Mouse (Mus musculus) kidney, postnatal 0 days (tissue): ENCODE results near the gene Arsk. TPM values are rescaled to one million over a fixed set of nuclear protein-coding genes. Genes with fewer than 3 reads are reported as not detected.

Source experiments
- ATAC-seq: fragments of 200-750 bp; cut with Nextera tagmentation; replicated peaks from 2 replicates; pipeline ENCODE4 v1.8.0; 2017; ENCODE audit warnings: low read depth, moderate number of reproducible peaks, moderate TSS enrichment, moderate library complexity; ENCODE audit not compliant: low FRiP score
- DNase-seq: peaks from one replicate; pipeline ENCODE4 v3.0.0-alpha.2; 2016; ENCODE audit warnings: low spot score
- H3K27ac ChIP-seq: fragments of 300-500 bp; sonication (generic); 2 replicates; pipeline ENCODE4 v1.5.1; 2014; ENCODE audit warnings: mild to moderate bottlenecking
- H3K27me3 ChIP-seq: fragments of 300-500 bp; sonication (generic); 2 replicates; pipeline ENCODE4 v1.6.1; 2014; ENCODE audit warnings: low read length, mixed read lengths; ENCODE audit not compliant: insufficient read depth
- H3K36me3 ChIP-seq: fragments of 300-500 bp; sonication (generic); 2 replicates; pipeline ENCODE4 v1.6.1; 2014; ENCODE audit warnings: low read length, mixed read lengths; ENCODE audit not compliant: insufficient read depth
- H3K4me1 ChIP-seq: fragments of 300-500 bp; sonication (generic); replicated peaks from 2 replicates; pipeline ENCODE4 v1.6.1; 2014; ENCODE audit warnings: antibody characterized with exemption, low read length, mixed read lengths; ENCODE audit not compliant: insufficient read depth
- H3K4me2 ChIP-seq: fragments of 300-500 bp; sonication (generic); 2 replicates; pipeline ENCODE4 v1.6.1; 2014; ENCODE audit warnings: mild to moderate bottlenecking, low read length, moderate library complexity, mixed read lengths
- H3K4me3 ChIP-seq: fragments of 300-500 bp; sonication (generic); replicated peaks from 2 replicates; pipeline ENCODE4 v1.5.1; 2014; ENCODE audit warnings: low read depth, low read length
- H3K9ac ChIP-seq: fragments of 300-500 bp; sonication (generic); 2 replicates; pipeline ENCODE4 v1.6.1; 2014; ENCODE audit warnings: low read depth, low read length
- H3K9me3 ChIP-seq: fragments of 300-500 bp; sonication (generic); replicated peaks from 2 replicates; pipeline ENCODE4 v1.6.1; 2016; ENCODE audit warnings: low read length, inconsistent platforms, mixed read lengths
- CTCF ChIP-seq: IDR thresholded peaks from 2 replicates; pipeline ENCODE4 v1.5.1; 2016; ENCODE audit warnings: antibody characterized with exemption, low read depth, mild to moderate bottlenecking, moderate library complexity
- WGBS: fragments of 180-500 bp; shearing (Covaris S2); extraction: QIAGEN DNeasy Blood & Tissue Kit; methylation state at CpG from one replicate; pipeline ENCODE4 v1.1.7; 2014; 5-methylcytosine and 5-hydroxymethylcytosine counted together
- polyA plus RNA-seq: library from polyadenylated mRNA; unstranded; fragments of >200 nt; fragmentation: Nextera tagmentation; extraction: Ambion mirVana; gene quantifications from 2 replicates; pipeline ENCODE4 v1.2.1, GENCODE M21; 2015

Gene Arsk
- polyA plus RNA-seq: 11.6 and 12.1 TPM in 2 replicates

- ATAC-seq (peak; percentile 95), DNase-seq (peak; percentile 99)
- no peaks in the 10 kb centered on the region for H3K27me3 ChIP-seq
- H3K27ac ChIP-seq: peak within 1 kb of the TSS; percentile 86
- TF ChIP-seq CTCF: no peak
- under 1% methylated on average over 34 of the region's 34 CpGs for WGBS
- H3K9me3 ChIP-seq: no peaks in the 10 kb centered on the region
- peaks cover 3% of the 10 kb centered on the region; the same call in 1 of the 2 replicates for H3K36me3 ChIP-seq
- H3K4me3 ChIP-seq: peak within 1 kb of the TSS; percentile 50
- H3K4me1 ChIP-seq: no peaks in the 10 kb centered on the region
- peak within 1 kb of the TSS; percentile 76 for H3K4me2 ChIP-seq
- H3K9ac ChIP-seq: peak within 1 kb of the TSS; percentile 53
Observed at GRCm38 (mm10) chr13:76098493-76099303, at the start of gene Arsk, which contains the start of gene Ttc37. Gene Arsk (minus strand): TSS chr13:76098660. Gene Ttc37 (plus strand): TSS chr13:76098734.

- H3K36me3 ChIP-seq: peaks cover 33% of the 10 kb centered on the region
- no peaks in the 10 kb centered on the region for H3K9me3 ChIP-seq
- H3K27me3 ChIP-seq: no peaks in the 10 kb centered on the region
- ATAC-seq (no peak), DNase-seq (no peak)
- 70% methylated on average over 12 of the region's 12 CpGs for WGBS
- no peak overlapping the region for H3K27ac ChIP-seq
- H3K4me2 ChIP-seq: no peak overlapping the region
- no peak for TF ChIP-seq CTCF
- no peak overlapping the region for H3K4me3 ChIP-seq
- no peaks in the 10 kb centered on the region for H3K4me1 ChIP-seq
- no peak overlapping the region for H3K9ac ChIP-seq
Observed at GRCm38 (mm10) chr13:76141117-76141808, 42.8 kb upstream of the Arsk start.

DNA sequence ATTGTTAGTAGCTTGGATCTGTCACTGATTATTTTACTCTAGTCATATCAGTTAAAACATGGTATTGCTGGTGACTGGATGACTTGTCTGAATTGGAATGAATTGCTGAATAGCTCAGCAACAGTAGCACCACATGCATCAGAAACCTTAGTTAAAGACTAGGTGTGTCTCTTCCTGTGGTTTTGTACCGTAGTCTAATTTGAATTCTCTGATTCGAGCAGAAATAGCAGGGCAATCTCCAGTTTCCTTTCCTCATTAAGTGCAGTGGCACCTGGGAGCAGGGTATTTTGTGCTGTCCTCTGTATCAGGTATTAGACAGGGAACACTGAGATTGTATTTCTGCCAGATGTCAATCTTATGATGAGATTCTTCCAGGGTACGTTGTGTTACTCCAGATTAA lies 40.4 kb upstream of the Arsk start:
- Histone ChIP-seq H3K9ac (no peak overlapping the region), H3K27me3 (no peaks in the 10 kb centered on the region), H3K4me2 (no peak overlapping the region), H3K9me3 (no peaks in the 10 kb centered on the region), H3K36me3 (peaks cover 34% of the 10 kb centered on the region), H3K4me1 (no peaks in the 10 kb centered on the region), H3K4me3 (no peak overlapping the region), H3K27ac (no peak overlapping the region)
- 75% methylated on average over 3 of the region's 3 CpGs for WGBS
- TF ChIP-seq CTCF: no peak
- DNase-seq: no peak
- ATAC-seq: no peak

GRCm38 (mm10) chr13:76132415-76132814 lies 34.0 kb upstream of the Arsk start:
- Histone ChIP-seq H3K27me3 (no peaks in the 10 kb centered on the region), H3K9me3 (no peaks in the 10 kb centered on the region), H3K9ac (no peak overlapping the region), H3K4me1 (no peaks in the 10 kb centered on the region), H3K4me2 (no peak overlapping the region), H3K36me3 (peaks cover 33% of the 10 kb centered on the region), H3K27ac (no peak overlapping the region), H3K4me3 (no peak overlapping the region)
- TF ChIP-seq CTCF: no peak
- no peak for ATAC-seq
- 80% methylated on average over 4 of the region's 4 CpGs for WGBS
- no peak for DNase-seq

DNA sequence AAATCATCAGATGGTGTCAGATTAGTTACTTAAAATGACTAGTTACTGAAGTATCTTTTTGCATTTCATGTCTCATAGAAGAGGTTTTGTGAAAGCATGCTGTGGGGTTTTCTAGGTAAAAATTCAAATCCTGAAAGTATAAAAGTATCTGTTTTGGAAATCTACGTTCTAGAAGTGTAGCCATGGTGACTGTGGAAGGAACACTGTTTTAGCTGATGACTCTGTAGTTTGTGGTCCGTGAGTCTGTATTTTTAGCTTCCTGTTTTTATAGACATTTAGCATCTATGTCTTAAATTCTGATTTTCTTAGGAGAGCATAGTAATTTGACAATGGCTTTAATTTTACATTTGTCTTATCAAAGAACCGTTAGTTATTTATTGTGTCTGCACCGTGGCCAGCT lies 30.3 kb upstream of the Arsk start:
- WGBS: 86% methylated on average over 4 of the region's 4 CpGs
- Histone ChIP-seq H3K27me3 (no peaks in the 10 kb centered on the region), H3K9me3 (no peaks in the 10 kb centered on the region), H3K4me2 (no peak overlapping the region), H3K36me3 (peaks cover 33% of the 10 kb centered on the region), H3K9ac (no peak overlapping the region), H3K4me3 (no peak overlapping the region), H3K4me1 (no peaks in the 10 kb centered on the region), H3K27ac (no peak overlapping the region)
- ATAC-seq (no peak), DNase-seq (no peak)
- no peak for TF ChIP-seq CTCF

GRCm38 (mm10) chr13:76109069-76109824 lies 10.8 kb upstream of the Arsk start:
- Histone ChIP-seq H3K4me3 (no peak overlapping the region), H3K4me1 (no peaks in the 10 kb centered on the region), H3K27me3 (no peaks in the 10 kb centered on the region), H3K9ac (no peak overlapping the region), H3K9me3 (no peaks in the 10 kb centered on the region), H3K36me3 (peaks cover 30% of the 10 kb centered on the region), H3K4me2 (no peak overlapping the region), H3K27ac (no peak overlapping the region)
- TF ChIP-seq CTCF: no peak
- 76% methylated on average over 18 of the region's 18 CpGs for WGBS
- ATAC-seq (no peak), DNase-seq (no peak)
